In genomic region chr4:137477611-137478010, GRCm38 (mm10) we compare ENCODE assay signal across 14 mouse cellular contexts. TPM values are rescaled to one million over a fixed set of nuclear protein-coding genes. Genes with fewer than 3 reads are reported as not detected.
DNase-seq lines count a peak whose midpoint lies in the region; ATAC-seq and TF ChIP-seq lines count a peak whose summit lies in the region.
"Had no signal": no experiment of that assay in that cellular context is flagged by ENCODE, and none has a peak within 500 bp of the region (broad histone marks: within the 10 kb centered on the region; RNA-seq: fewer than 3 reads in every experiment).

No protein-coding gene starts in this region.

- intact Hi-C loops in heart, adult 2 months (cut with DNase I): loop anchor here (1.0 kb wide), 2 partner anchors 11 to 21 kb away; no protein-coding TSS in a partner anchor

- ATAC-seq in liver, embryonic 13.5 days (ENCODE audit: low read depth): no peak
- no peak for ATAC-seq in liver, embryonic 11.5 days (replicated peaks; ENCODE audit: low FRiP score)
- no peak for ATAC-seq in embryonic facial prominence, embryonic 14.5 days (ENCODE audit: low read depth)
- ATAC-seq: forebrain, embryonic 14.5 days had no signal

- no peak for TF ChIP-seq POLR2A in heart, adult 2 months (IDR thresholded peaks at IDR 0.05; ENCODE audit: insufficient read depth, low read depth, low read length)
- TF ChIP-seq POLR2A in small intestine, adult 2 months (IDR thresholded peaks at IDR 0.05; ENCODE audit: low read depth, low read length): no peak

- H3K79me2 ChIP-seq in heart, adult 2 months (replicated peaks; ENCODE audit: control insufficient read depth, insufficient read depth, low read length): peaks cover 12% of the 10 kb centered on the region

- peak overlapping the region; percentile 89 for H3K27ac ChIP-seq in heart, adult 2 months
- peak overlapping the region; percentile 18; the same call in 1 of the 2 replicates for H3K27ac ChIP-seq in liver, embryonic 13.5 days
- no peak overlapping the region for H3K27ac ChIP-seq in liver, embryonic 11.5 days (ENCODE audit: low read depth, low read length)
- H3K27ac ChIP-seq in embryonic facial prominence, embryonic 14.5 days (replicated peaks; ENCODE audit: low read depth, low read length): peak overlapping the region; percentile 69; the same call in 1 of the 2 replicates
- peak overlapping the region; percentile 89 for H3K27ac ChIP-seq in small intestine, adult 2 months (ENCODE audit: insufficient read depth, low read depth, low read length)
- H3K27ac ChIP-seq: midbrain, embryonic 12.5 days; neural tube, embryonic 12.5 days had no signal

- H3K9ac ChIP-seq in heart, adult 2 months (ENCODE audit: low read depth, low read length): peak overlapping the region; percentile 39
- no peak overlapping the region for H3K9ac ChIP-seq in liver, embryonic 13.5 days
- H3K9ac ChIP-seq in liver, embryonic 11.5 days (ENCODE audit: low read depth, low read length): no peak overlapping the region; the same call in 1 of the 2 replicates
- H3K9ac ChIP-seq in embryonic facial prominence, embryonic 14.5 days (ENCODE audit: low read depth, low read length): no peak overlapping the region

- H3K27me3 ChIP-seq in heart, adult 2 months (ENCODE audit: control insufficient read depth, insufficient read depth, low read length): no peaks in the 10 kb centered on the region
- H3K27me3 ChIP-seq in liver, embryonic 13.5 days: 0 out of 2 replicates have a peak, but pooled peaks cover 3% of the 10 kb centered on the region
- no peaks in the 10 kb centered on the region for H3K27me3 ChIP-seq in liver, embryonic 11.5 days (replicated peaks; ENCODE audit: control insufficient read depth, insufficient read depth, low read length)
- no peaks in the 10 kb centered on the region for H3K27me3 ChIP-seq in embryonic facial prominence, embryonic 14.5 days (replicated peaks; ENCODE audit: control insufficient read depth, insufficient read depth, low read length)
- no peaks in the 10 kb centered on the region for H3K27me3 ChIP-seq in small intestine, adult 2 months (ENCODE audit: control insufficient read depth, insufficient read depth, low read length)

- H3K9me3 ChIP-seq in liver, embryonic 13.5 days (replicated peaks): no peaks in the 10 kb centered on the region
- H3K9me3 ChIP-seq in liver, embryonic 11.5 days (ENCODE audit: control insufficient read depth, low read length): no peaks in the 10 kb centered on the region
- no peaks in the 10 kb centered on the region for H3K9me3 ChIP-seq in embryonic facial prominence, embryonic 14.5 days (ENCODE audit: control insufficient read depth, low read length)
- H3K9me3 ChIP-seq: midbrain, embryonic 12.5 days; neural tube, embryonic 12.5 days had no signal

- DNase-seq in heart, adult 2 months: no peak
- DNase-seq in heart, adult 9 months (ENCODE audit: low spot score in 2 of 2): no peak
- no peak for DNase-seq in liver, embryonic 13.5 days
- no peak for DNase-seq in liver, embryonic 11.5 days (ENCODE audit: low spot score)
- DNase-seq in embryonic facial prominence, embryonic 14.5 days (ENCODE audit: low spot score): no peak
- DNase-seq in right cerebral cortex, postnatal 25 days: no peak
- DNase-seq in adrenal gland, postnatal 36 days: no peak
- DNase-seq: liver had no signal

- TF ChIP-seq EP300 in heart, adult 2 months (IDR thresholded peaks at IDR 0.05; ENCODE audit: insufficient read depth, low read depth, low read length): no peak

- TF ChIP-seq CTCF in heart, adult 2 months (IDR thresholded peaks at IDR 0.05): no peak
- no peak for TF ChIP-seq CTCF in small intestine, adult 2 months (IDR thresholded peaks at IDR 0.05; ENCODE audit: extremely low read depth, insufficient read length, insufficient replicate concordance, low read depth, low read length)

- H3K4me1 ChIP-seq in heart, adult 2 months (ENCODE audit: control insufficient read depth, insufficient read depth, low read length): peaks cover 74% of the 10 kb centered on the region
- peaks cover 87% of the 10 kb centered on the region for H3K4me1 ChIP-seq in liver, embryonic 13.5 days (replicated peaks)
- H3K4me1 ChIP-seq in liver, embryonic 11.5 days (replicated peaks; ENCODE audit: control insufficient read depth, insufficient read depth, low read length): peaks cover 87% of the 10 kb centered on the region
- H3K4me1 ChIP-seq in embryonic facial prominence, embryonic 14.5 days (ENCODE audit: control insufficient read depth, insufficient read depth, low read length): peaks cover 81% of the 10 kb centered on the region
- peaks cover 61% of the 10 kb centered on the region for H3K4me1 ChIP-seq in small intestine, adult 2 months (ENCODE audit: control insufficient read depth, insufficient read depth, insufficient read length, low read length)

- H3K36me3 ChIP-seq in heart, adult 2 months (ENCODE audit: control insufficient read depth, insufficient read depth, low read length): peaks cover 18% of the 10 kb centered on the region
- H3K36me3 ChIP-seq in liver, embryonic 13.5 days: no peaks in the 10 kb centered on the region
- H3K36me3 ChIP-seq in liver, embryonic 11.5 days (ENCODE audit: control insufficient read depth, insufficient read depth, low read length): no peaks in the 10 kb centered on the region
- H3K36me3 ChIP-seq in embryonic facial prominence, embryonic 14.5 days (ENCODE audit: control insufficient read depth, insufficient read depth, low read length): no peaks in the 10 kb centered on the region
- H3K36me3 ChIP-seq in small intestine, adult 2 months (ENCODE audit: control insufficient read depth, insufficient read depth, low read length): no peaks in the 10 kb centered on the region
- H3K36me3 ChIP-seq: midbrain, embryonic 12.5 days; neural tube, embryonic 12.5 days had no signal

- peak overlapping the region; percentile 36 for H3K4me3 ChIP-seq in heart, adult 2 months
- no peak overlapping the region for H3K4me3 ChIP-seq in liver, embryonic 13.5 days (replicated peaks)
- H3K4me3 ChIP-seq in liver, embryonic 11.5 days (ENCODE audit: low read depth, low read length): no peak overlapping the region
- H3K4me3 ChIP-seq in embryonic facial prominence, embryonic 14.5 days (ENCODE audit: low read depth, low read length): no peak overlapping the region
- H3K4me3 ChIP-seq in small intestine, adult 2 months (ENCODE audit: low read depth, low read length): no peak overlapping the region
- H3K4me3 ChIP-seq: midbrain, embryonic 12.5 days; neural tube, embryonic 12.5 days had no signal

- 40% methylated on average over 6 of the region's 6 CpGs for WGBS in heart, adult 2 months
- 52% methylated on average over 6 of the region's 6 CpGs for WGBS in liver, embryonic 13.5 days (ENCODE audit: insufficient replicate concordance)
- whole genome bisulfite sequencing in liver, embryonic 11.5 days: 52% methylated on average over 6 of the region's 6 CpGs
- 56% methylated on average over 6 of the region's 6 CpGs for WGBS in embryonic facial prominence, embryonic 14.5 days
- WGBS in small intestine, adult 2 months: 53% methylated on average over 6 of the region's 6 CpGs

- H3K4me2 ChIP-seq in liver, embryonic 13.5 days: no peak overlapping the region
- no peak overlapping the region for H3K4me2 ChIP-seq in liver, embryonic 11.5 days
- no peak overlapping the region for H3K4me2 ChIP-seq in embryonic facial prominence, embryonic 14.5 days (ENCODE audit: low read depth, low read length)
- H3K4me2 ChIP-seq: midbrain, embryonic 12.5 days had no signal

RNA-seq across cellular contexts. Expression of gene Hspg2, which starts 9.0 kb away (rescaled TPM):
- 100 to 1,000 TPM; 174 to 190 TPM for total RNA-seq in heart, adult 2 months (2021)
- 86.7 and 114 TPM in 2 replicates for polyA plus RNA-seq in heart, adult 2 months (2012; rRNA removed)
- polyA plus RNA-seq in liver, embryonic 13.5 days (2015; fragmentation: Nextera tagmentation; extraction: Ambion mirVana): 2.6 and 3.2 TPM in 2 replicates
- 19.9 and 20.8 TPM in 2 replicates for polyA plus RNA-seq in liver, embryonic 11.5 days (2014; fragmentation: Nextera tagmentation; extraction: Ambion mirVana)
- 64.8 and 67.2 TPM in 2 replicates for polyA plus RNA-seq in embryonic facial prominence, embryonic 14.5 days (2014; fragmentation: Nextera tagmentation; extraction: Ambion mirVana)
- 38.2 and 40.5 TPM in 2 replicates for polyA plus RNA-seq in small intestine, adult 2 months (2012; rRNA removed)
- 100 to 1,000 TPM; 141 to 263 TPM for total RNA-seq in adrenal gland, postnatal 36 days (2021)

RNA-seq across cellular contexts. Expression of gene 1700013G24Rik, which starts 24.5 kb away (rescaled TPM):
- not detected for total RNA-seq in heart, adult 2 months (2021)
- 0.38 and 0.57 TPM in 2 replicates for polyA plus RNA-seq in heart, adult 2 months (2012; rRNA removed)
- not detected in 2 replicates for polyA plus RNA-seq in liver, embryonic 13.5 days (2015; fragmentation: Nextera tagmentation; extraction: Ambion mirVana)
- not detected in 2 replicates for polyA plus RNA-seq in liver, embryonic 11.5 days (2014; fragmentation: Nextera tagmentation; extraction: Ambion mirVana)
- polyA plus RNA-seq in embryonic facial prominence, embryonic 14.5 days (2014; fragmentation: Nextera tagmentation; extraction: Ambion mirVana): 0.17 and 0.46 TPM in 2 replicates
- polyA plus RNA-seq in small intestine, adult 2 months (2012; rRNA removed): not detected in 2 replicates
- not detected for total RNA-seq in adrenal gland, postnatal 36 days (2021)
- total RNA-seq: common myeloid progenitor, adult 5-6 weeks; heart, adult 18-20 months had no signal
- polyA plus RNA-seq: forebrain, embryonic 14.5 days; midbrain, embryonic 12.5 days; neural tube, embryonic 12.5 days had no signal

RNA-seq across cellular contexts. Expression of gene Cela3b, which starts 47.3 kb away (rescaled TPM):
- total RNA-seq in heart, adult 2 months (2021): not detected
- polyA plus RNA-seq in heart, adult 2 months (2012; rRNA removed): 0.32 TPM in 1 of 2 replicates, not detected in the other
- 0.17 TPM in 1 of 2 replicates, not detected in the other for polyA plus RNA-seq in liver, embryonic 13.5 days (2015; fragmentation: Nextera tagmentation; extraction: Ambion mirVana)
- polyA plus RNA-seq in liver, embryonic 11.5 days (2014; fragmentation: Nextera tagmentation; extraction: Ambion mirVana): not detected in 2 replicates
- polyA plus RNA-seq in embryonic facial prominence, embryonic 14.5 days (2014; fragmentation: Nextera tagmentation; extraction: Ambion mirVana): 0.30 and 0.56 TPM in 2 replicates
- 42.4 and 23,172 TPM in 2 replicates for polyA plus RNA-seq in small intestine, adult 2 months (2012; rRNA removed)
- not detected for total RNA-seq in adrenal gland, postnatal 36 days (2021)
- total RNA-seq: common myeloid progenitor, adult 5-6 weeks; heart, adult 18-20 months had no signal
- polyA plus RNA-seq: forebrain, embryonic 14.5 days; midbrain, embryonic 12.5 days; neural tube, embryonic 12.5 days had no signal

Comparison
In these comparisons a context has a peak if more than half of its experiments do, and no peak if none do; other contexts are left out.
1. RNA of gene Cela3b, which starts 47.3 kb away (polyA plus RNA-seq): 42.4 to 23,172 TPM in small intestine, adult 2 months; 0.30 to 0.56 TPM in embryonic facial prominence, embryonic 14.5 days, 0.17 TPM in liver, embryonic 13.5 days, 0.32 TPM in heart, adult 2 months and not detected in liver, embryonic 11.5 days; every median in the first group is over 10 times any median in the second.